Mouse (Mus musculus): Measurements from ENCODE around the gene Pgap3.

Pgap3 gene

GRCm38 (mm10) chr11:98355732-98356299, 44.5 kb downstream of the Pgap3 start:
- peak; percentile 70 for DNase-seq (ENCODE audit: low spot score)

- DNase-seq (ENCODE audit: low spot score), result no peak
These were observed 45.8 kb downstream of the Pgap3 start for GRCm38 (mm10) chr11:98354445-98354844.

GRCm38 (mm10) chr11:98353651-98354211, 46.6 kb downstream of the Pgap3 start:
- DNase-seq (ENCODE audit: low spot score), result no peak

GRCm38 (mm10) chr11:98352272-98352990, 47.9 kb downstream of the Pgap3 start:
- no peak for DNase-seq (ENCODE audit: low spot score)

- DNase-seq (ENCODE audit: low spot score), result no peak
These were observed 51.0 kb downstream of the Pgap3 start for GRCm38 (mm10) chr11:98349308-98349707.

- no peak for DNase-seq (ENCODE audit: low spot score)
These were observed 52.0 kb downstream of the Pgap3 start, which contains the start of gene Ppp1r1b for GRCm38 (mm10) chr11:98348083-98348961. Ppp1r1b (plus strand) TSS chr11:98348404.

GRCm38 (mm10) chr11:98347385-98348082, 52.8 kb downstream of the Pgap3 start:
- no peak for DNase-seq (ENCODE audit: low spot score)

GRCm38 (mm10) chr11:98346168-98346567, 54.1 kb downstream of the Pgap3 start:
- DNase-seq (ENCODE audit: low spot score), result no peak

- DNase-seq (ENCODE audit: low spot score), result peak; percentile 66
These were observed 55.0 kb downstream of the Pgap3 start for GRCm38 (mm10) chr11:98345253-98345652.

GRCm38 (mm10) chr11:98342000-98342945, 58.0 kb downstream of the Pgap3 start:
- peak; percentile 97 for DNase-seq (ENCODE audit: low spot score)

- no peak for DNase-seq (ENCODE audit: low spot score)
These were observed 59.1 kb downstream of the Pgap3 start for GRCm38 (mm10) chr11:98341174-98341573.

- DNase-seq (ENCODE audit: low spot score), result no peak
These were observed 59.7 kb downstream of the Pgap3 start for GRCm38 (mm10) chr11:98340597-98340996.

GRCm38 (mm10) chr11:98339679-98340287, 60.5 kb downstream of the Pgap3 start:
- no peak for DNase-seq (ENCODE audit: low spot score)

GRCm38 (mm10) chr11:98339071-98339501, 61.2 kb downstream of the Pgap3 start:
- DNase-seq (ENCODE audit: low spot score), result no peak
